Mouse (Mus musculus) lung, adult 2 months (tissue): ENCODE measurements around the gene Igll1.

Source experiments
- CTCF ChIP-seq: fragments of 200-500 bp; IDR thresholded peaks from 2 replicates; pipeline ENCODE4 v1.5.1; 2011; ENCODE audit warnings: mild to moderate bottlenecking, low read length, control low read depth; ENCODE audit not compliant: insufficient read depth
- POLR2A ChIP-seq: fragments of 200-500 bp; IDR thresholded peaks from 2 replicates; pipeline ENCODE4 v1.6.1; 2011; ENCODE audit warnings: low read depth, mild to moderate bottlenecking, control low read depth, low read length, borderline replicate concordance; ENCODE audit errors: extremely low read depth

- no peak for TF ChIP-seq POLR2A
- TF ChIP-seq CTCF, result no peak
Measured at GRCm38 (mm10) chr16:16865696-16866561, 2.1 kb upstream of the Igll1 start.
